Mouse (Mus musculus) lung, postnatal 0 days (tissue): Measurements from ENCODE around the gene Calm2.

Experiments used
- CTCF ChIP-seq: IDR thresholded peaks from 2 replicates; pipeline ENCODE4 v1.5.1; 2016; ENCODE audit warnings: antibody characterized with exemption, mild to moderate bottlenecking
- EP300 ChIP-seq: IDR thresholded peaks from 2 replicates; pipeline ENCODE4 v1.6.1; 2016; ENCODE audit warnings: antibody characterized with exemption, mild to moderate bottlenecking, control low read depth

DNA sequence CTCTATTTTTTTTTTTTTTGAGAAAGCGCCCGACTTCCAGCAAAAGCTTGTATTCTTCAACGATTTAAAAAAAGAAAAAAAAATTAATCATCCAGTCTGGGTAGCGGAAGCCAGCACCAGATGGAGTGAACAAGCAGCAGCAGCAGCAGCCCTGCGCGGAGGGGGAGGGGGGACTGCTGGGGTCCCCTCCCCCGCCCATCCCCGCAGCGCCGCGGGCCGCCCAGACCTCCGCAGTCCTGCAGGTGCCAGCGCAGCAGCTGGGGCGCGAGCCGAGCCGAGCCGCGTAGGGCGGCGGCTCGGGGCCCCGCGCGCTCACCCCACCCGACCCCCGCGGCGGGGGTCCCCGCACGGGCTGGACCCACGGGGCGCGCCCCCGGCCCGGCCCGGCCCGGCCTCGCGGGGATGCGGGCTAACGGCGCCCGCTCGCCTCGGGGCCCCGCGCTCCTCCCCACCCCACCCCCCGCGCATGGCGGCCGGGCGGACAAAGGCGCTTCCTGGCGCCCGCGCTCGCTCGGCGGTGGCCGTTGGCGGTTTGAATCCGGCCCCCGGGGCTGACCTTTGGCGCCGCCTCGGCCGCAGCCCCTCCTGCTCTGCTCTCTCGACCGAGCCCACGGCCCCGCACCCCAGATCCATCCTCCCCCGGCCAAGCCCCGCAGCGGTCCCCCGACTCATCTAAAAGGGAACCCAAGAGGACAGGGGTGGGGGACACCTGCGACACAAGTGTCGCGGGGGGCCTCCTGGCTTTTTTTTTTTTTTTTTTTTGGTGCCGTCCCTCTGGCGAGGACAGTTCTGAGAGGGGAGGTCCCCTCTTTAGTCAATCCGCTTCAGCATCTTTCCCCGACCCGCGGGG lies 593 bp downstream of the Calm2 start:
- TF ChIP-seq CTCF (no peak), EP300 (no peak)
